Mouse (Mus musculus) lung, adult 2 months (tissue): Measurements from ENCODE around the gene Pkp4.

Source experiments
- CTCF ChIP-seq: fragments of 200-500 bp; IDR thresholded peaks from 2 replicates; pipeline ENCODE4 v1.5.1; 2011; ENCODE audit warnings: mild to moderate bottlenecking, low read length, control low read depth; ENCODE audit not compliant: insufficient read depth
- POLR2A ChIP-seq: fragments of 200-500 bp; IDR thresholded peaks from 2 replicates; pipeline ENCODE4 v1.6.1; 2011; ENCODE audit warnings: low read depth, mild to moderate bottlenecking, control low read depth, low read length, borderline replicate concordance; ENCODE audit errors: extremely low read depth

- TF ChIP-seq POLR2A (no peak), CTCF (no peak)
These were observed 182.1 kb downstream of the Pkp4 start for GRCm38 (mm10) chr2:59342591-59343210.
